Mouse (Mus musculus) thymus, adult 2 months (tissue): ENCODE data around the gene Macrod1.

Experiments used
- CTCF ChIP-seq: fragments of 200-500 bp; IDR thresholded peaks from 2 replicates; pipeline ENCODE4 v1.5.1; 2012; ENCODE audit warnings: mild to moderate bottlenecking, control low read depth, low read length, moderate library complexity, borderline replicate concordance; ENCODE audit not compliant: control insufficient read depth, poor library complexity, insufficient read depth; ENCODE audit errors: extremely low read depth
- POLR2A ChIP-seq: fragments of 200-500 bp; IDR thresholded peaks from 2 replicates; pipeline ENCODE4 v1.6.1; 2012; ENCODE audit warnings: mild to moderate bottlenecking, low read length, control low read depth, moderate library complexity; ENCODE audit not compliant: control insufficient read depth, poor library complexity, insufficient read depth; ENCODE audit errors: extremely low read depth

DNA sequence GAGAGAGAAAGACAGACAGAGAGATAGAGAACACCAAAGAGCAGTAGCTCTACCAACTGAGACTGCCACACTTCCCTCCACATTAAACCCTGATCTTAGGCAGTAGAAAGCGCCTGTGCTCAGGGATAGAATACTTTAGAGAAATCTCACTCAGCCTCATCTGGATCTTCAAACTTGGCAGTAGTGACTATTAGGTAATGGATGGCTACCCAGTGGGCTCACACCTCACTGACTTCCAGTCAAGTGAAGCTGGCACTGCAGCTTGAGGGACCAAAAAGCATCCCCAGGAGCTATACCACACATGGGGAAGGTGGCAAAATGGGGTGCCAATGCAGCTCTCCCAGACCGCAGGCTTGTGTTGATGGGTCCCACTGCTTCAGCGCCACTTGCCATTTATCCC lies 167.6 kb downstream of the Macrod1 start:
- no peak for TF ChIP-seq CTCF
- no peak for TF ChIP-seq POLR2A
